Mouse (Mus musculus): ENCODE measurements at regions not wholly inside any gene's neighbourhood (a gene's known extent, or its start where the extent isn't known, plus 50 kb on each side); places are given as distances from the start of the nearest gene placed in this dataset.
A peak's percentile ranks its signal among the peaks of the same experiment; 100 is the strongest.

DNA sequence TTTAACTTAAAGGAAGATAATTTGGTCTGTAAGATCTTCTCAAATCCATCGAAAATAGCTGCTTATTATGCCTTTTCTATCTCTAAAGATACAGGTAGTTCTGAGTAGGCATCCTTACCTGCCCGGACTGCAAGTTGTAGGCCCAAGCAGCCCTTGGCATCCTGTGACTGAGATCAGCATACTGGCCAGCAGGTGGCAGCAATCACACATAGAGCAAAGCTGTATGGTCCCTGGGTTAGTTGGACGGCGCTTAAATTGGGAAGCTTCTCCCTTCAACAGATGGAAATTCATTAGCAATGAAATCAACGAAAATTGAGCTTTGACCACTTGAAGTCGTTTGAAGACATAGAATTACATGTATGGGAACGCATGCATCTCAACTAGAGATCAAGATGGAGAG is 61.0 kb downstream of the Ccng2 start:
- Histone ChIP-seq H3K9me3 (ENCODE audit: low read length) (no peaks in the 10 kb centered on the region), H3K4me3 (ENCODE audit: low read depth, low read length) (no peak overlapping the region), H3K27ac (ENCODE audit: low read depth, low read length) (no peak overlapping the region), H3K27me3 (ENCODE audit: insufficient read depth, low read length) (no peaks in the 10 kb centered on the region), H3K4me1 (ENCODE audit: insufficient read depth) (no peaks in the 10 kb centered on the region), H3K36me3 (ENCODE audit: insufficient read depth) (no peaks in the 10 kb centered on the region), H3K4me2 (ENCODE audit: low read depth) (no peak overlapping the region), H3K9ac (no peak overlapping the region)
- peak; percentile 71 for TF ChIP-seq CTCF (IDR thresholded peaks at IDR 0.05; ENCODE audit: low read depth)
- ATAC-seq (no peak), DNase-seq (peak; percentile 34)
- WGBS = 25% methylated on average over 7 of the region's 7 CpGs

DNA sequence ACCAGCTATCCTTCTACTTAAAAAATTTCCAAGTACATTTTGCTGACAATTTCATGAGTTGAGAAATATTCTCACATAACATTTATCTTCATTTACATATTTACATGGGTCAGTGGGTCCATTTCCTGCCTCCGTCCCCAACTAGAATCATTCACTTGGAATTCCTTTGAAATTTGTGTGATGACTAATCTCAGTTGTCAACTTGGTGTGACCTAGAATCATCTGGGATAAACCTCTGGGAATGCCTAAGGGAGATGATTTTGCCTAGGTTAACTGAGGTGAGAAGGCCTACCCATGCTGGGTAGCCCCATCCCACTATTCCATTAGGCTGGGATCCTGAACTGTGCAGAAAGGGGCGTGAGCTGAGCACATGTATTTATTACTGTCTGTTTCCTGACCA is 63.8 kb downstream of the Ccng2 start:
- ATAC-seq = no peak

DNA sequence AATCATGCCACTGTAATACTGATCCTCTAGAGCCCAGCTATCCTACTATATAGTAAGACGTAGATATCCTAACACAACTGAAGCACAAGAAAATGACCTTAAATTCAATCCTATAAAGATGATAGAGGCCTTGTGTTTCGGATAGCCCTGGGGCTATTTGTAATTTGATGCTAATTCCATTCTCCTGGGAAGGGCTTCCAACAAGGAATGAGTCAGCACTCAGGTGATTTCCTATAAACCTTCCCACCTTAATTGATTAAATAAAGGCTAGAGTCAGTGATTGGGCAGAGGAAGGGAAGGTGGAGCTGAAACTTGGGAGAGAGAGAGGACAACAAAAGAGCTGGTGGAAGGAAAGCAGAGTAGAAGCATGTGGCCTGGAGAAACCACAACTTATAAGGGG is 86.0 kb downstream of the Ccng2 start:
- H3K36me3 ChIP-seq (ENCODE audit: insufficient read depth) = no peaks in the 10 kb centered on the region
- H3K9ac ChIP-seq = no peak overlapping the region
- no peak for TF ChIP-seq CTCF (IDR thresholded peaks at IDR 0.05; ENCODE audit: low read depth)
- no peak for DNase-seq
- no peaks in the 10 kb centered on the region for H3K4me1 ChIP-seq (ENCODE audit: insufficient read depth)
- H3K4me2 ChIP-seq (ENCODE audit: low read depth) = no peak overlapping the region
- no peaks in the 10 kb centered on the region for H3K27me3 ChIP-seq (ENCODE audit: insufficient read depth, low read length)
- H3K27ac ChIP-seq (ENCODE audit: low read depth, low read length) = no peak overlapping the region
- no peak overlapping the region for H3K4me3 ChIP-seq (ENCODE audit: low read depth, low read length)
- 80% methylated on average over 2 of the region's 2 CpGs for WGBS
- no peaks in the 10 kb centered on the region for H3K9me3 ChIP-seq (ENCODE audit: low read length)
- ATAC-seq = no peak

More for the DNA sequence above, 63.8 kb downstream of the Ccng2 start:
- H3K9me3 ChIP-seq (ENCODE audit: low read length) = no peaks in the 10 kb centered on the region
- H3K4me1 ChIP-seq (ENCODE audit: insufficient read depth) = no peaks in the 10 kb centered on the region
- TF ChIP-seq CTCF (IDR thresholded peaks at IDR 0.05; ENCODE audit: low read depth) = no peak
- H3K27me3 ChIP-seq (ENCODE audit: insufficient read depth, low read length) = no peaks in the 10 kb centered on the region
- no peak overlapping the region for H3K4me2 ChIP-seq (ENCODE audit: low read depth)
- no peak overlapping the region for H3K4me3 ChIP-seq (ENCODE audit: low read depth, low read length)
- no peaks in the 10 kb centered on the region for H3K36me3 ChIP-seq (ENCODE audit: insufficient read depth)
- 65% methylated on average over 2 of the region's 2 CpGs for WGBS
- H3K9ac ChIP-seq = no peak overlapping the region
- no peak for DNase-seq
- no peak overlapping the region for H3K27ac ChIP-seq (ENCODE audit: low read depth, low read length)

All from forebrain, postnatal 0 days (tissue).